Mouse (Mus musculus) lung, embryonic 15.5 days (tissue): Measurements from ENCODE around the gene Gm21119. TPM values are rescaled to one million over a fixed set of nuclear protein-coding genes. Genes with fewer than 3 reads are reported as not detected.
"Not testable (repeated sequence)": the region's sequence is repeated elsewhere in the genome, so short reads cannot be mapped to it uniquely, and the experiment has no call there.

Source experiments
- ATAC-seq: fragments of 200-750 bp; cut with Nextera tagmentation; 2 replicates; pipeline ENCODE4 v1.8.0; 2017; ENCODE audit warnings: moderate number of reproducible peaks, borderline replicate concordance; ENCODE audit not compliant: low FRiP score, low TSS enrichment; ENCODE audit errors: extremely low read depth
- H3K27ac ChIP-seq: fragments of 300-500 bp; sonication (generic); 2 replicates; pipeline ENCODE4 v1.5.1; 2015; ENCODE audit warnings: moderate library complexity, mild to moderate bottlenecking, inconsistent platforms
- H3K27me3 ChIP-seq: fragments of 300-500 bp; sonication (generic); 2 replicates; pipeline ENCODE4 v1.6.1; 2015; ENCODE audit warnings: inconsistent platforms
- H3K36me3 ChIP-seq: fragments of 300-500 bp; sonication (generic); 2 replicates; pipeline ENCODE4 v1.6.1; 2015; ENCODE audit warnings: inconsistent platforms
- H3K4me1 ChIP-seq: fragments of 300-500 bp; sonication (generic); 2 replicates; pipeline ENCODE4 v1.6.1; 2015; ENCODE audit warnings: inconsistent platforms
- H3K4me2 ChIP-seq: fragments of 300-500 bp; sonication (generic); 2 replicates; pipeline ENCODE4 v1.6.1; 2015; ENCODE audit warnings: inconsistent platforms, mild to moderate bottlenecking, moderate library complexity
- H3K4me3 ChIP-seq: fragments of 300-500 bp; sonication (generic); 2 replicates; pipeline ENCODE4 v1.5.1; 2015; ENCODE audit warnings: mild to moderate bottlenecking, inconsistent platforms
- H3K9ac ChIP-seq: fragments of 300-500 bp; sonication (generic); 2 replicates; pipeline ENCODE4 v1.6.1; 2015; ENCODE audit warnings: inconsistent platforms
- H3K9me3 ChIP-seq: fragments of 300-500 bp; sonication (generic); 2 replicates; pipeline ENCODE4 v1.6.1; 2016; ENCODE audit warnings: inconsistent platforms
- WGBS: fragments of 180-500 bp; shearing (Covaris S2); methylation state at CpG from one replicate; pipeline ENCODE4 v1.1.7; 2015; 5-methylcytosine and 5-hydroxymethylcytosine counted together
- polyA plus RNA-seq: library from polyadenylated mRNA; unstranded; fragments of >200 nt; fragmentation: Nextera tagmentation; extraction: Ambion mirVana; gene quantifications from 2 replicates; pipeline ENCODE4 v1.2.1, GENCODE M21; 2015

Gm21119 gene
- 0.18 and 0.31 TPM in 2 replicates for polyA plus RNA-seq

GRCm38 (mm10) chr8:20614619-20615018 is at the start of gene Gm21119:
Gm21119 (plus strand) TSS chr8:20614919.
- WGBS, result no CpG with 5 or more reads among the region's 2 CpGs

GRCm38 (mm10) chr8:20566753-20567152 is 48.0 kb upstream of the Gm21119 start:
- not testable (repeated sequence) for H3K9me3 ChIP-seq, H3K9ac ChIP-seq, H3K4me1 ChIP-seq, H3K27ac ChIP-seq, H3K4me3 ChIP-seq, H3K36me3 ChIP-seq, H3K27me3 ChIP-seq, H3K4me2 ChIP-seq, ATAC-seq
- 40% methylated on average over 1 of the region's 1 CpGs for WGBS

More at GRCm38 (mm10) chr8:20614619-20615018, at the start of gene Gm21119:
- H3K4me3 ChIP-seq, H3K36me3 ChIP-seq, ATAC-seq, H3K9me3 ChIP-seq, H3K27me3 ChIP-seq, H3K9ac ChIP-seq, H3K4me1 ChIP-seq, H3K4me2 ChIP-seq, H3K27ac ChIP-seq: not testable (repeated sequence)

- not testable (repeated sequence) for ATAC-seq, H3K27me3 ChIP-seq, H3K4me2 ChIP-seq, H3K9ac ChIP-seq, H3K27ac ChIP-seq, H3K4me3 ChIP-seq, H3K9me3 ChIP-seq, H3K36me3 ChIP-seq, H3K4me1 ChIP-seq
- WGBS, result 88% methylated on average over 5 of the region's 6 CpGs
Observed at GRCm38 (mm10) chr8:20581081-20581480, 33.6 kb upstream of the Gm21119 start.

GRCm38 (mm10) chr8:20582772-20583171 is 31.9 kb upstream of the Gm21119 start:
- H3K36me3 ChIP-seq, result not testable (repeated sequence)

DNA sequence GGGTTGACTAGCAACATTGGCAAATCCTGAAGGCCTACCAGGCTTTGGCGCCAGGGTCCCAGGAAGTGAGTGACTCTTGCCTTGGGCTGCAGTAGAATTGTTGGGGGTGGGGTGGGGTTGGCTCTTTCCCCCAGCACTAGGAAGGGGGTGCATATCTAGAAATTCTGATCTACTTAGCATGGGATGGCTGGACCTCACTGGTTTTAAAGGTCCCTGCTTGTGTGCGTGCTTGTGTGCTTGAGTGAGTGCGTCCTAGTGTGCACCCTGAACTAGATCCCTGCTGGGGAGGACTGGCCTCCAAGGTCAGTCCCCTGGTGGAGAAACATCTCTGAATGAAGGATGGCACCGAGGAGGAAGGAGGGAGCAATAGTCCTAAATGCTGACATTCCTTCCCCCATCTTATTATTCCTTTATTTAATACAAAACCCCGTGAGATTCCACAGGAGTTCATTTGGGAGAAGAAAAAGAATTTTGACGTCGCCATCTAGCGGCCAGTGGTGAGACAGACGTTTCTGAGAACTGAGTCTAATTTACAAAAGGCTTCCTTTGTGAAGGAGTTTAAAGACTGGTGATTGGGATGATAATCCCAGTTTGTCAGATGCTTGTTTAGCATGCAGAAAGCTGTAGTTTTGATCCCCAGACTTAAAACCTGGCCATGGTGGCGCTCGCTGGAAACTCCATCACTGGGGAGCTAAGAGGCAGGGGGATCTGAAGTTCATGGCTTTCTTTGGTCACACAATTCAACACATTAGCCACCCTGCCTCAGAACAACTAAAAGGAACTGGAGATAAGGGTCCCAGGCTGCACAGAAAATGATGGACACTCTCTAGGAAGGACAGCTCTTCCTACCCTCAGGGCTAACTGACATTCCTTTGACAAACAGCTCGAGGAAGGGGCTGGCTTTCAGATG is 26.2 kb upstream of the Gm21119 start:
- WGBS, result 22% methylated on average over 9 of the region's 12 CpGs
- not testable (repeated sequence) for H3K4me2 ChIP-seq, H3K4me1 ChIP-seq, H3K9ac ChIP-seq, H3K36me3 ChIP-seq, H3K4me3 ChIP-seq, H3K27ac ChIP-seq, H3K27me3 ChIP-seq, H3K9me3 ChIP-seq
- peak; percentile 61 for ATAC-seq

More at GRCm38 (mm10) chr8:20582772-20583171, 31.9 kb upstream of the Gm21119 start:
- H3K27ac ChIP-seq, H3K27me3 ChIP-seq, H3K4me1 ChIP-seq, H3K9me3 ChIP-seq, H3K4me3 ChIP-seq, H3K9ac ChIP-seq, ATAC-seq, H3K4me2 ChIP-seq: not testable (repeated sequence)
- 78% methylated on average over 4 of the region's 6 CpGs for WGBS

GRCm38 (mm10) chr8:20589178-20589539 is 25.6 kb upstream of the Gm21119 start:
- peak; percentile 27; the same call in 1 of the 2 replicates for ATAC-seq
- H3K36me3 ChIP-seq, H3K27ac ChIP-seq, H3K4me2 ChIP-seq, H3K4me3 ChIP-seq, H3K27me3 ChIP-seq, H3K9ac ChIP-seq, H3K9me3 ChIP-seq, H3K4me1 ChIP-seq: not testable (repeated sequence)
- 74% methylated on average over 2 of the region's 4 CpGs for WGBS

DNA sequence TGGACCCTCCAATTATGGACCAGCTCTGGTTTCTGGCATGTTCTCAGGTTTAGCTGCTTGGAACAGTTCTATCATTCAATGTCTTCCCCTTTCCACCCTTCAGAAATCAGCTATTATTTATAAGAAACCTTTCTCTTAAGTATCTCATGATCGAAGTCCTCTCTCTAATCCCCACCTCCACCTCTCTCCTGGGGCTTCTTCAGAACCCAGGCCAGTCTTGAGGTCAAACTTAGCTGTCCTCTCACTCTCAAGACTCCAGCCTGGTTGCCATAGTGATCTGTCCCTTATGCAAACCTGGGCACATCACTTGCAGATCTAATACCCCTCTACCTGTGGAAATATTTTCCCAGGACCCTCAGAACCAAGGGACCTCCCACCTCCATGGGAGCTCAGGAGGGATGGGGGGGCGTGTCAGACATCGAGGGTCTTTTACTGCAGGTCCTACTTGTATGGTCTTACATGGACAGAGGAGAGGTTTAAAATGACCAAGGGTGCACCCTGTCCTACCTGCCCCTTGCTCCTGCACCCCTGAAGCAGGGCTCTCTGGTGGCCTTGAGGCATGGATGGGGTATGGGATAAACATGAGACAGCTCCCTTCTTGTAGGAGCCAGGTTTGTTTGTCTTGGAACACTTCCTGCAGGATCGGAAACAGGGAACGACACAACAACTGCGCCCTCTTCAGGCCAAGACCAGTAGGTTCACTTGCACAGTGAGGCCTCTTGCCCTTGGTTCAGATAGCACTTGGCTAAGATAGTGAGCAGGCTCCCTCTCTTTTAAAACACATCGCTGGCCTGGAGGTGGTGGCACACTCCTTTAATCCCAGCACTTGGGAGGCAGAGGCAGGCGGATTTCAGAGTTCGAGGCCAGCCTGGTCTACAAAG is 24.4 kb upstream of the Gm21119 start:
- not testable (repeated sequence) for H3K36me3 ChIP-seq, H3K27ac ChIP-seq, H3K27me3 ChIP-seq, H3K4me3 ChIP-seq, H3K4me2 ChIP-seq, H3K9ac ChIP-seq, H3K9me3 ChIP-seq, H3K4me1 ChIP-seq
- peak; percentile 64; the same call in 1 of the 2 replicates for ATAC-seq
- WGBS, result 80% methylated on average over 3 of the region's 9 CpGs

DNA sequence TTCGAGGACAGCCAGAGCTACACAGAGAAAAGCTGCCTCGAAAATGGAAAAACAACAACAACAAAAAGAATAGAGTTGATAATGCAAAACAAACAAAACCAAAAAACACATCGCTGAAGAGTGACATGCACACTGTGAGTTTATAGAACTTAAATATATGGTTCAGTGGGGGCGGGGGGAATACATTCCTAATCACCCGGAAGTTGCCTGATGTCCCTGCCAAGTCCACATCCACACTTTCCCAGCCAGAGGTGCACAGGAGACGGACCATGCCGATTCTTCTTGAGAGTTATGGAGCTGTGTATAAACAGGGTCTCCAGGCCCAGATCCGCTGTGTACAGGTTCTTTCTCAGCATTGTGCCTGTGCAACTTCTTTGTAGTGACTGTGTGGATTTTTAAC is 23.7 kb upstream of the Gm21119 start:
- not testable (repeated sequence) for H3K4me1 ChIP-seq, H3K4me2 ChIP-seq, H3K27ac ChIP-seq, ATAC-seq, H3K9me3 ChIP-seq, H3K4me3 ChIP-seq, H3K27me3 ChIP-seq, H3K36me3 ChIP-seq, H3K9ac ChIP-seq
- 60% methylated on average over 5 of the region's 8 CpGs for WGBS

- not testable (repeated sequence) for H3K27me3 ChIP-seq, H3K9ac ChIP-seq, H3K4me3 ChIP-seq, H3K4me2 ChIP-seq, H3K4me1 ChIP-seq, H3K27ac ChIP-seq, H3K9me3 ChIP-seq, H3K36me3 ChIP-seq
- ATAC-seq, result peak; percentile 62; the same call in 1 of the 2 replicates
- WGBS, result 6% methylated on average over 1 of the region's 5 CpGs
Observed at GRCm38 (mm10) chr8:20592732-20593272, 21.9 kb upstream of the Gm21119 start.

- WGBS, result no CpG with 5 or more reads among the region's 4 CpGs
- H3K27me3 ChIP-seq, H3K4me3 ChIP-seq, H3K9me3 ChIP-seq, H3K4me1 ChIP-seq, H3K27ac ChIP-seq, H3K4me2 ChIP-seq, ATAC-seq, H3K36me3 ChIP-seq, H3K9ac ChIP-seq: not testable (repeated sequence)
Observed at GRCm38 (mm10) chr8:20593841-20594240, 20.9 kb upstream of the Gm21119 start.

DNA sequence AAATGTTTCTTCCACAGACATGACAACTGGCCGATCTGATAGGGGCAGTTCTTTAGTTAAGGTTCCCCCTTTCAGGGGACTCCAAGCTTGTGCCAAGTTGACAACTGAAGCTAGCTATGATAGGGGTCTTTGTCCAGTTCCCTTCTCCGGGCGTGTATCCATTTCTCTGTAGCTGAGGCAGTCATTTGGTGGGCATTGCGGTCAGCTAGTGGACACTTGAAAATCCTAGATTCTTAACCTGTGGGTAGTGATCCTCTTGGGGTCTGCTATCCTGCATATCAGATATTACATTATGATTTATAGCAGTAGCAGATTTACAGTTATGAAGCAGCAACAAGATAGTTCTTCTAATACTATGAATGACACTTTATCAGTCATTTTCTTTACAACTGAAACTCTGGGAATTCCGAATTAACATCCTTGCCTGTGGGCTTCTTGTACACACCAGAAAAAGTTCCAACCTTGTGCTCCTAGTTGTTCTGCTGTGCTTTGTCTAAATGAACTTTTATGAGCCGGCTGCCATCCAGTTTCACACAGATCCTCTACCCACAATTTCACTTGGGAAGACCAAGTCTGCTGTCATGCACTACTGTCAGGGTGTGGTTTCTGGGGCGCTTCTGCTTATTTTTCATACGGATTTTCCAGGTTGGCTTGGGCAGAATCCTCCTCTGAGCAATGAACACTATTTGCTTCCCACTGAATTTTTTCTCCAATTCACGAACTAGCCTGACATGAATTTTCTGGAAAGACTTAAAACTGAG is 18.5 kb upstream of the Gm21119 start:
- H3K4me1 ChIP-seq, H3K4me2 ChIP-seq, H3K27me3 ChIP-seq, H3K9ac ChIP-seq, ATAC-seq, H3K4me3 ChIP-seq, H3K27ac ChIP-seq, H3K36me3 ChIP-seq, H3K9me3 ChIP-seq: not testable (repeated sequence)
- 79% methylated on average over 6 of the region's 9 CpGs for WGBS
